Mouse (Mus musculus) liver, embryonic 14 days (tissue): Measurements from ENCODE around the gene Chd1. TPM values are rescaled to one million over a fixed set of nuclear protein-coding genes. Genes with fewer than 3 reads are reported as not detected.

Experiments
- polyA plus RNA-seq: library from polyadenylated mRNA; depleted of rRNA; stranded (reverse); fragments of >200 nt; gene quantifications from 2 replicates; pipeline ENCODE4 v1.2.3, GENCODE M21; 2012; rRNA removed

Gene Chd1
- polyA plus RNA-seq: 5.0 and 5.4 TPM in 2 replicates

GRCm38 (mm10) chr17:15704475-15705300, at the start of gene Chd1:
TSS of gene Chd1 (plus strand) at chr17:15704967.

Other genes starting within 250 kb of the Chd1 start
- 99.6 and 103 TPM in 2 replicates for gene Psmb1, start 205.2 kb upstream of the Chd1 start, polyA plus RNA-seq
- gene Tbp, start 205.1 kb upstream of the Chd1 start, polyA plus RNA-seq: 21.7 and 25.0 TPM in 2 replicates
- gene Pdcd2, start 177.7 kb upstream of the Chd1 start, polyA plus RNA-seq: 11.4 and 12.0 TPM in 2 replicates
- 0.66 and 0.69 TPM in 2 replicates for gene Prdm9, start 140.6 kb upstream of the Chd1 start, polyA plus RNA-seq
- 0.54 and 0.78 TPM in 2 replicates for gene Rgmb, start 126.1 kb downstream of the Chd1 start, polyA plus RNA-seq